Mouse (Mus musculus): ENCODE measurements around the gene Plekhb1. TPM values are rescaled to one million over a fixed set of nuclear protein-coding genes. Genes with fewer than 3 reads are reported as not detected.

The Plekhb1 gene
- polyA plus RNA-seq, 2 experiments: 4.9 TPM

GRCm38 (mm10) chr7:100658093-100658578, 4.1 kb downstream of the Plekhb1 start:
- H3K9ac ChIP-seq (ENCODE audit: low read depth, low read length, severe bottlenecking): no peak overlapping the region
- WGBS: 24% methylated on average over 18 of the region's 18 CpGs
- no peaks in the 10 kb centered on the region for H3K27me3 ChIP-seq (ENCODE audit: control insufficient read depth, insufficient read depth, low read length)
- H3K27ac ChIP-seq (replicated peaks; ENCODE audit: low read depth, low read length): no peak overlapping the region
- DNase-seq (ENCODE audit: low spot score) (peak; percentile 24), ATAC-seq (ENCODE audit: low FRiP score, low read depth) (peak; percentile 54)
- H3K4me3 ChIP-seq (replicated peaks; ENCODE audit: low read length): no peak overlapping the region; the same call in 1 of the 2 replicates
- no peak overlapping the region; the same call in 1 of the 2 replicates for H3K4me2 ChIP-seq (replicated peaks; ENCODE audit: low read depth, low read length, severe bottlenecking)
- no peaks in the 10 kb centered on the region for H3K9me3 ChIP-seq (ENCODE audit: control insufficient read depth, low read length)
- H3K4me1 ChIP-seq (ENCODE audit: control insufficient read depth, insufficient read depth, low read length): peaks cover 6% of the 10 kb centered on the region
- H3K36me3 ChIP-seq (ENCODE audit: control insufficient read depth, insufficient read depth, low read length): no peaks in the 10 kb centered on the region
- TF ChIP-seq POLR2A (IDR thresholded peaks at IDR 0.05; ENCODE audit: borderline replicate concordance, extremely low read depth, insufficient read depth, insufficient read length): no peak

GRCm38 (mm10) chr7:100656739-100657138, 5.5 kb downstream of the Plekhb1 start:
- H3K27me3 ChIP-seq (ENCODE audit: control insufficient read depth, insufficient read depth, low read length): no peaks in the 10 kb centered on the region
- no peak overlapping the region for H3K27ac ChIP-seq (replicated peaks; ENCODE audit: low read depth, low read length)
- no peak overlapping the region for H3K4me2 ChIP-seq (replicated peaks; ENCODE audit: low read depth, low read length, severe bottlenecking)
- H3K4me1 ChIP-seq (ENCODE audit: control insufficient read depth, insufficient read depth, low read length): peaks cover 3% of the 10 kb centered on the region; the same call in 1 of the 2 replicates
- WGBS: 38% methylated on average over 5 of the region's 5 CpGs
- TF ChIP-seq POLR2A (IDR thresholded peaks at IDR 0.05; ENCODE audit: borderline replicate concordance, extremely low read depth, insufficient read depth, insufficient read length): no peak
- H3K36me3 ChIP-seq (ENCODE audit: control insufficient read depth, insufficient read depth, low read length): no peaks in the 10 kb centered on the region
- H3K9me3 ChIP-seq (ENCODE audit: control insufficient read depth, low read length): no peaks in the 10 kb centered on the region
- no peak overlapping the region for H3K9ac ChIP-seq (ENCODE audit: low read depth, low read length, severe bottlenecking)
- ATAC-seq (ENCODE audit: low FRiP score, low read depth): no peak
- no peak overlapping the region for H3K4me3 ChIP-seq (replicated peaks; ENCODE audit: low read length)
- DNase-seq (ENCODE audit: low spot score): no peak

GRCm38 (mm10) chr7:100654441-100654840, 7.8 kb downstream of the Plekhb1 start:
- 84% methylated on average over 8 of the region's 8 CpGs for WGBS
- Histone ChIP-seq H3K4me3 (replicated peaks; ENCODE audit: low read length) (no peak overlapping the region), H3K36me3 (ENCODE audit: control insufficient read depth, insufficient read depth, low read length) (no peaks in the 10 kb centered on the region), H3K9me3 (ENCODE audit: control insufficient read depth, low read length) (no peaks in the 10 kb centered on the region), H3K4me1 (ENCODE audit: control insufficient read depth, insufficient read depth, low read length) (peaks cover 3% of the 10 kb centered on the region; the same call in 1 of the 2 replicates), H3K27ac (replicated peaks; ENCODE audit: low read depth, low read length) (no peak overlapping the region), H3K9ac (ENCODE audit: low read depth, low read length, severe bottlenecking) (no peak overlapping the region), H3K27me3 (ENCODE audit: control insufficient read depth, insufficient read depth, low read length) (no peaks in the 10 kb centered on the region), H3K4me2 (replicated peaks; ENCODE audit: low read depth, low read length, severe bottlenecking) (no peak overlapping the region)
- no peak for DNase-seq (ENCODE audit: low spot score)
- ATAC-seq (ENCODE audit: low FRiP score, low read depth): no peak
- no peak for TF ChIP-seq POLR2A (IDR thresholded peaks at IDR 0.05; ENCODE audit: borderline replicate concordance, extremely low read depth, insufficient read depth, insufficient read length)

DNA sequence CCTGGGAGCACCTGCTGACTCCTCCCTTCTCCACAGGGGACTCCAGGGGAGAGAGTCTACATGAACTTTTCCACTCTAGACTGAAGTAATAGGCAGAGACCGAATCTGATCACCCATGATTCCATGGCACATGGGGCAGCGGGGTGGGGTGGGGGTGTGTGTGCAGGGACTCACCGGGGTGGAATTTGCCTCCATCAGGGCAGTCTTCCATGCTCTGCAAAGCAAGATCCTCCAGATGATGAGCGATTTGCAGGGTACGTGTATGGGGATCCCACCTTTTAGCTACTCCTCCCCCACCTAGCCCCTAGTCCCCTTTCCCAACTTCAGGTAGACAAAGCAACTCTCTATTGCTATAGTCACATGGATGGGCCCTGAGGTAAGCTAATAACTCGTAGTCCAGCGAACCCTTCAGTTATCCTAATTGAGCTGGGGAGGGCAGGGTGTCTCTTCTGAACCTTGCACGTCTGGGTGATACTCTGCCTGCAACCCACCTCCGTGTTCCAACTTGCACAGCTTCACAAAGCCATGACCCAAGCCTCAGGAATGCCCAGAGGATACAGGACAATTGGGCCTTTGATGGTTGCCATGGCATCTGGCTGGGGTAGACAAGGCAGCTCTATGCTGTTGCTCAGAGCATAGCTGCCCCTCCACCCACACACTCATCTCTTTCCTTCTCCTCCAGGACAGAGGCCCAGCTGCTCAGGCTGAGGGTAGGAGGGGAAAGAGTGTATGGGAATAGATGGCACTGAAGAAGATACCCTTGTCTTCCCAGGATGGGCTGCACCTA, 8.5 kb downstream of the Plekhb1 start:
- Histone ChIP-seq H3K9me3 (ENCODE audit: control insufficient read depth, low read length) (no peaks in the 10 kb centered on the region), H3K36me3 (ENCODE audit: control insufficient read depth, insufficient read depth, low read length) (no peaks in the 10 kb centered on the region), H3K4me3 (replicated peaks; ENCODE audit: low read length) (no peak overlapping the region), H3K27me3 (ENCODE audit: control insufficient read depth, insufficient read depth, low read length) (no peaks in the 10 kb centered on the region), H3K27ac (replicated peaks; ENCODE audit: low read depth, low read length) (no peak overlapping the region), H3K9ac (ENCODE audit: low read depth, low read length, severe bottlenecking) (no peak overlapping the region), H3K4me2 (replicated peaks; ENCODE audit: low read depth, low read length, severe bottlenecking) (no peak overlapping the region), H3K4me1 (ENCODE audit: control insufficient read depth, insufficient read depth, low read length) (peaks cover 3% of the 10 kb centered on the region; the same call in 1 of the 2 replicates)
- TF ChIP-seq POLR2A (IDR thresholded peaks at IDR 0.05; ENCODE audit: borderline replicate concordance, extremely low read depth, insufficient read depth, insufficient read length): no peak
- peak; percentile 40; the same call in 1 of the 2 replicates for ATAC-seq (ENCODE audit: low FRiP score, low read depth)
- no peak for DNase-seq (ENCODE audit: low spot score)
- 77% methylated on average over 9 of the region's 9 CpGs for WGBS

DNA sequence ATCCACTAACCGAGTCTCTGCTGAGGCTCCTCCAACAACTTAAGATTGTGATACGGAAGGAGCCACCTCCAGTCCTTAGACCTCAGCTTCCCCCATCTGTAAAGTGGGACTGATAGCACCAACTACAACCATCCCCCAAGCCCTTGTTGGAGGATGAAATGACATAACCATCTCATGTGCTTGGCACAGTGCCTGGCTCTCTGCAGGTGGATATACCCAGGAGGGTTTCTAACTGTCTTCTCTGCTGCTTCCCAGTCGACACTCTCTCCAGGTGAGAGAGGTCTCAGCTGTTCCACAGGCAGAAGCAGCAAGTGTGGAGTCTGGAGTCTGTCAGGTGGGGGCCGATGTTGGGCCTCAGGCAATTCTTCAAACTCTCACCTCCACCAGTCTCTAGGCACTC, 11.2 kb downstream of the Plekhb1 start:
- no peak for TF ChIP-seq POLR2A (IDR thresholded peaks at IDR 0.05; ENCODE audit: borderline replicate concordance, extremely low read depth, insufficient read depth, insufficient read length)
- Histone ChIP-seq H3K4me3 (replicated peaks; ENCODE audit: low read length) (no peak overlapping the region), H3K9ac (ENCODE audit: low read depth, low read length, severe bottlenecking) (no peak overlapping the region), H3K36me3 (ENCODE audit: control insufficient read depth, insufficient read depth, low read length) (no peaks in the 10 kb centered on the region; the same call in 1 of the 2 replicates), H3K27ac (replicated peaks; ENCODE audit: low read depth, low read length) (no peak overlapping the region), H3K27me3 (ENCODE audit: control insufficient read depth, insufficient read depth, low read length) (no peaks in the 10 kb centered on the region), H3K4me2 (replicated peaks; ENCODE audit: low read depth, low read length, severe bottlenecking) (no peak overlapping the region), H3K4me1 (ENCODE audit: control insufficient read depth, insufficient read depth, low read length) (no peaks in the 10 kb centered on the region), H3K9me3 (ENCODE audit: control insufficient read depth, low read length) (no peaks in the 10 kb centered on the region)
- 70% methylated on average over 4 of the region's 4 CpGs for WGBS
- ATAC-seq (ENCODE audit: low FRiP score, low read depth) (no peak), DNase-seq (ENCODE audit: low spot score) (no peak)
